Mouse (Mus musculus): Measurements from ENCODE around the gene Gm44965. TPM values are rescaled to one million over a fixed set of nuclear protein-coding genes. Genes with fewer than 3 reads are reported as not detected.

The Gm44965 gene
- polyA plus RNA-seq, 1 experiment from 2014 or later = 0.78 TPM

- Histone ChIP-seq H3K9ac (no peak overlapping the region), H3K9me3 (ENCODE audit: control insufficient read depth, low read length) (no peaks in the 10 kb centered on the region)
Measured at GRCm38 (mm10) chr6:48641391-48641790, 47.6 kb downstream of the Gm44965 start.

GRCm38 (mm10) chr6:48642764-48643292, 49.1 kb downstream of the Gm44965 start:
- H3K4me2 ChIP-seq (replicated peaks) = no peak overlapping the region
- 22% methylated on average over 4 of the region's 4 CpGs for WGBS
- H3K4me3 ChIP-seq (replicated peaks; ENCODE audit: low read length) = no peak overlapping the region
- no peaks in the 10 kb centered on the region for H3K9me3 ChIP-seq (ENCODE audit: control insufficient read depth, low read length)
- H3K27ac ChIP-seq = no peak overlapping the region
- H3K36me3 ChIP-seq (replicated peaks; ENCODE audit: control insufficient read depth, insufficient read depth) = no peaks in the 10 kb centered on the region
- no peaks in the 10 kb centered on the region for H3K4me1 ChIP-seq (replicated peaks; ENCODE audit: control insufficient read depth, insufficient read depth, low read length)
- no peaks in the 10 kb centered on the region for H3K27me3 ChIP-seq (ENCODE audit: control insufficient read depth, insufficient read depth, low read length)
- DNase-seq (ENCODE audit: low spot score) (peak; percentile 85), ATAC-seq (ENCODE audit: low FRiP score) (no peak)
- no peak overlapping the region for H3K9ac ChIP-seq

More at GRCm38 (mm10) chr6:48641391-48641790, 47.6 kb downstream of the Gm44965 start:
- DNase-seq (ENCODE audit: low spot score) (no peak), ATAC-seq (ENCODE audit: low FRiP score) (no peak)
- Histone ChIP-seq H3K27ac (no peak overlapping the region), H3K36me3 (replicated peaks; ENCODE audit: control insufficient read depth, insufficient read depth) (no peaks in the 10 kb centered on the region), H3K27me3 (ENCODE audit: control insufficient read depth, insufficient read depth, low read length) (no peaks in the 10 kb centered on the region), H3K4me1 (replicated peaks; ENCODE audit: control insufficient read depth, insufficient read depth, low read length) (no peaks in the 10 kb centered on the region), H3K4me3 (replicated peaks; ENCODE audit: low read length) (no peak overlapping the region), H3K4me2 (replicated peaks) (no peak overlapping the region)
- WGBS = 82% methylated on average over 6 of the region's 6 CpGs

DNA sequence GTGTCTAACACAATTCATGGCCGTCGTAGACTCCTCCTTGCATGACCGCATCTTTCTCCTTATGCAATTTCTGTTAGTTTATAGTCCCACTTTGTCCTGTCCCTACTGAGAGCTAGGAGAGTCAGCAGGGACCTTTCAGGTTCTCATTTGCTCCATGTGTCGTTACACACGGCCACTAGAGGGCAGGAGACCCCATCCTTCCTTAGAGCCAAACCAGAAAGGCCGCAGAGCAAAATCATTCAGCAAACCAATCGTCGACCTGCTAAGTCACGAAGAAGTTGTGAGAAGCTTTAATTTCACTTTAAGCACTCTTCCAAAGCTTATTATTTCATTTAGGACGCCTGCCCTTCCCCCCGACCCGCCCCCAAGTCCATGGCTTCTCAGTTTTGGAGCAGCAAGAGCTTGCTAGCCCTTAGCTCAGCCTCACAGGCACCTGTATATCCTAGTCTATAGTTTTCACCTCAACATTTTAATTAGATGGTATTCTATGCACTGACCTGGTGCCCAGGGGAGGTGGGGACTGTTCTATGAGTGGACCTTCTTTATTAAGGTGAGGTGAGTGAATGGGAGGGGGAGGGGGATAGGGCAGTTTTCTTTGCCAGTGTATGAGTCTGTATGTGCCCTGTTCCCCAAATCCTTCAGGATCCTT, 52.0 kb downstream of the Gm44965 start:
- Histone ChIP-seq H3K36me3 (replicated peaks; ENCODE audit: control insufficient read depth, insufficient read depth) (no peaks in the 10 kb centered on the region), H3K9ac (no peak overlapping the region), H3K4me3 (replicated peaks; ENCODE audit: low read length) (no peak overlapping the region), H3K9me3 (ENCODE audit: control insufficient read depth, low read length) (no peaks in the 10 kb centered on the region), H3K4me1 (replicated peaks; ENCODE audit: control insufficient read depth, insufficient read depth, low read length) (no peaks in the 10 kb centered on the region), H3K4me2 (replicated peaks) (no peak overlapping the region), H3K27me3 (ENCODE audit: control insufficient read depth, insufficient read depth, low read length) (no peaks in the 10 kb centered on the region), H3K27ac (no peak overlapping the region)
- peak; percentile 57; the same call in 1 of the 2 replicates for ATAC-seq (ENCODE audit: low FRiP score)
- 15% methylated on average over 12 of the region's 12 CpGs for WGBS
- DNase-seq (ENCODE audit: low spot score) = peak; percentile 79

- no peaks in the 10 kb centered on the region for H3K36me3 ChIP-seq (replicated peaks; ENCODE audit: control insufficient read depth, insufficient read depth)
- H3K4me2 ChIP-seq (replicated peaks) = no peak overlapping the region
- no peak overlapping the region for H3K9ac ChIP-seq
- no peaks in the 10 kb centered on the region for H3K9me3 ChIP-seq (ENCODE audit: control insufficient read depth, low read length)
- no peak for DNase-seq (ENCODE audit: low spot score)
- no peaks in the 10 kb centered on the region for H3K27me3 ChIP-seq (ENCODE audit: control insufficient read depth, insufficient read depth, low read length)
- no peak for ATAC-seq (ENCODE audit: low FRiP score)
- 88% methylated on average over 4 of the region's 4 CpGs for WGBS
- no peak overlapping the region for H3K4me3 ChIP-seq (replicated peaks; ENCODE audit: low read length)
- H3K27ac ChIP-seq = no peak overlapping the region
- H3K4me1 ChIP-seq (replicated peaks; ENCODE audit: control insufficient read depth, insufficient read depth, low read length) = no peaks in the 10 kb centered on the region
Measured at GRCm38 (mm10) chr6:48646309-48646690, 52.6 kb downstream of the Gm44965 start.

DNA sequence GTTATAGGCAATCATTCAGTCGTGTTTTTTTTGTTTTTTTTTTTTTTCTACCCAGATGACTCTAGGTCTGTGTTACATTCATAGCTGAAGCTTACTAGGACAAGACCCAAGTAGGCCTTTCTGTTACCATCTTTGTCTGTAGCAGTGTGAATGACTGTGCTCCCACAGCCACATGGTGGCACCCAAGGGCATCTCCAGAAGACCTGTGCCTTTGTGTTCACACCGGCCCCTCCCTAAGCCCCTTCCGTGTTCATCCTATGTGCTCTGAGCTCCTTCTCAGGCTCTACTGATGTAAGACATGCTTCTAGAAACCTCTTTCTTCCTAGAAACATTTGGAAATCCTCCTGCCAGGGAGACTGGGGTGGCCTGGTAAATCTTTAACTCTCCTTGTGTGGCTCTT, 53.3 kb downstream of the Gm44965 start, which contains the start of gene Gimap8:
Gene Gimap8 (plus strand): TSS at position 240 of the 400 bp plus-strand sequence.
- ATAC-seq (ENCODE audit: low FRiP score) = no peak

GRCm38 (mm10) chr6:48647611-48648010, 53.9 kb downstream of the Gm44965 start:
- H3K4me1 ChIP-seq (replicated peaks; ENCODE audit: control insufficient read depth, insufficient read depth, low read length) = no peaks in the 10 kb centered on the region
- H3K27ac ChIP-seq = no peak overlapping the region
- no peaks in the 10 kb centered on the region for H3K36me3 ChIP-seq (replicated peaks; ENCODE audit: control insufficient read depth, insufficient read depth)
- no peak for DNase-seq (ENCODE audit: low spot score)
- no peak overlapping the region for H3K4me2 ChIP-seq (replicated peaks)
- 90% methylated on average over 2 of the region's 2 CpGs for WGBS
- H3K9me3 ChIP-seq (ENCODE audit: control insufficient read depth, low read length) = no peaks in the 10 kb centered on the region
- H3K27me3 ChIP-seq (ENCODE audit: control insufficient read depth, insufficient read depth, low read length) = no peaks in the 10 kb centered on the region
- no peak overlapping the region for H3K4me3 ChIP-seq (replicated peaks; ENCODE audit: low read length)
- no peak overlapping the region for H3K9ac ChIP-seq
- ATAC-seq (ENCODE audit: low FRiP score) = no peak

More for the DNA sequence above, 53.3 kb downstream of the Gm44965 start, which contains the start of gene Gimap8:
- Histone ChIP-seq H3K9ac (no peak within 1 kb of the TSS), H3K36me3 (replicated peaks; ENCODE audit: control insufficient read depth, insufficient read depth) (no peaks in the 10 kb centered on the region), H3K4me3 (replicated peaks; ENCODE audit: low read length) (no peak within 1 kb of the TSS), H3K4me2 (replicated peaks) (no peak within 1 kb of the TSS), H3K9me3 (ENCODE audit: control insufficient read depth, low read length) (no peaks in the 10 kb centered on the region), H3K27ac (no peak within 1 kb of the TSS), H3K27me3 (ENCODE audit: control insufficient read depth, insufficient read depth, low read length) (no peaks in the 10 kb centered on the region), H3K4me1 (replicated peaks; ENCODE audit: control insufficient read depth, insufficient read depth, low read length) (no peaks in the 10 kb centered on the region)
- no peak for DNase-seq (ENCODE audit: low spot score)
- WGBS = 47% methylated on average over 3 of the region's 3 CpGs

- Histone ChIP-seq H3K9ac (no peak overlapping the region), H3K4me1 (replicated peaks; ENCODE audit: control insufficient read depth, insufficient read depth, low read length) (no peaks in the 10 kb centered on the region), H3K27ac (no peak overlapping the region), H3K36me3 (replicated peaks; ENCODE audit: control insufficient read depth, insufficient read depth) (no peaks in the 10 kb centered on the region), H3K27me3 (ENCODE audit: control insufficient read depth, insufficient read depth, low read length) (no peaks in the 10 kb centered on the region), H3K4me3 (replicated peaks; ENCODE audit: low read length) (no peak overlapping the region), H3K4me2 (replicated peaks) (no peak overlapping the region), H3K9me3 (ENCODE audit: control insufficient read depth, low read length) (no peaks in the 10 kb centered on the region)
- ATAC-seq (ENCODE audit: low FRiP score) = no peak
- WGBS = 86% methylated on average over 4 of the region's 4 CpGs
- no peak for DNase-seq (ENCODE audit: low spot score)
Measured at GRCm38 (mm10) chr6:48648779-48649178, 55.0 kb downstream of the Gm44965 start.

DNA sequence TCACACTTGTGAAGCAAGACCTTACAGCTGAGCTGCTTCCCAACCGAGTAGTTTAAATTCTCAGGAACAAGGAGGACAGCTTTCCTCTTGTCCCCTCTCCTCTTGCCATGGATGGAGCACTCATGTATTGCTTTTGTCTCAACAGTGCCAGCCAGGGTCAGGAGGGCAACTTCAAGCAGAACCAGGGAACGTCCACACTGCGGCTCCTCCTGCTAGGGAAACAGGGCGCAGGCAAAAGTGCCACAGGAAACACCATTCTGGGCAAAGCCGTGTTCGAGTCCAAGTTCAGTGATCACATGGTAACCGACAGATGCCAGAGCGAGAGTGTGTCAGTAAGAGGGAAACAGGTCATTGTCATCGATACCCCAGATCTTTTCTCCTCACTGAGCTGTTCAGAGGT, 56.3 kb downstream of the Gm44965 start:
- Histone ChIP-seq H3K4me1 (replicated peaks; ENCODE audit: control insufficient read depth, insufficient read depth, low read length) (no peaks in the 10 kb centered on the region), H3K4me3 (replicated peaks; ENCODE audit: low read length) (no peak overlapping the region), H3K4me2 (replicated peaks) (no peak overlapping the region), H3K27me3 (ENCODE audit: control insufficient read depth, insufficient read depth, low read length) (no peaks in the 10 kb centered on the region), H3K27ac (no peak overlapping the region), H3K36me3 (replicated peaks; ENCODE audit: control insufficient read depth, insufficient read depth) (no peaks in the 10 kb centered on the region), H3K9ac (no peak overlapping the region), H3K9me3 (ENCODE audit: control insufficient read depth, low read length) (no peaks in the 10 kb centered on the region)
- 92% methylated on average over 9 of the region's 9 CpGs for WGBS
- DNase-seq (ENCODE audit: low spot score) = no peak
- ATAC-seq (ENCODE audit: low FRiP score) = no peak

GRCm38 (mm10) chr6:48658721-48659120, 65.0 kb downstream of the Gm44965 start:
- Histone ChIP-seq H3K36me3 (replicated peaks; ENCODE audit: control insufficient read depth, insufficient read depth) (no peaks in the 10 kb centered on the region), H3K9ac (no peak overlapping the region), H3K27me3 (ENCODE audit: control insufficient read depth, insufficient read depth, low read length) (no peaks in the 10 kb centered on the region), H3K4me3 (replicated peaks; ENCODE audit: low read length) (no peak overlapping the region), H3K4me2 (replicated peaks) (no peak overlapping the region), H3K4me1 (replicated peaks; ENCODE audit: control insufficient read depth, insufficient read depth, low read length) (no peaks in the 10 kb centered on the region), H3K27ac (no peak overlapping the region), H3K9me3 (ENCODE audit: control insufficient read depth, low read length) (no peaks in the 10 kb centered on the region)
- 83% methylated on average over 5 of the region's 5 CpGs for WGBS
- DNase-seq (ENCODE audit: low spot score) (no peak), ATAC-seq (ENCODE audit: low FRiP score) (no peak)
